Mouse (Mus musculus): Measurements from ENCODE around the gene C1ql3. TPM values are rescaled to one million over a fixed set of nuclear protein-coding genes. Genes with fewer than 3 reads are reported as not detected.

C1ql3 gene
- polyA plus RNA-seq, 1 experiment: not detected

DNA sequence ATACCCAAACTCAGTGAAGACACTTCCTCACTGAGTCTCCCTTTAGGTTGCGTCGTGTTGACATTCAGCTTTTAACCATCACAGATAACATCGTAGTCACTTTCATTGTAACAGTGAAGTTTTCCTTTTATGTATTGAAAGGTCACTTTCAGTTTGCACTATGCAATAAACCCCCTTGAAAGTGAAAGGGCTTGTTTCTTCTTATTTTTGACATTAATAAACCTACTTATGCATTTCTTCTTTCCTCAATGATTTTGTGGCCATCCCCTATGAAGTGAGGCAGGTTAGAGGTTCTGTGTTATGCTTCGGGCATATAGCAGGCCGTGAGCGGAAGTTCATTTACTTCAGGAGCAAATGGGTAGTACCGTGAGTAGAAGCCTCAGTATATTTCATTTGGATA is 34.2 kb downstream of the C1ql3 start:
- no peak overlapping the region for H3K4me3 ChIP-seq (replicated peaks; ENCODE audit: control insufficient read depth, low read depth, low read length)
- no peak overlapping the region for H3K27ac ChIP-seq (ENCODE audit: control insufficient read depth, insufficient read depth, low read depth, low read length, poor library complexity)
- TF ChIP-seq POLR2A (IDR thresholded peaks at IDR 0.05; ENCODE audit: borderline replicate concordance, control insufficient read depth, low read depth, low read length) (no peak), CTCF (IDR thresholded peaks at IDR 0.05; ENCODE audit: control insufficient read depth, insufficient read depth, low read length) (no peak)
- WGBS: 91% methylated on average over 7 of the region's 7 CpGs
- H3K4me1 ChIP-seq (ENCODE audit: control insufficient read depth, insufficient read depth, low read length): no peaks in the 10 kb centered on the region

GRCm38 (mm10) chr2:12973752-12974151 is 37.9 kb downstream of the C1ql3 start:
- 79% methylated on average over 2 of the region's 2 CpGs for WGBS
- TF ChIP-seq POLR2A (IDR thresholded peaks at IDR 0.05; ENCODE audit: borderline replicate concordance, control insufficient read depth, low read depth, low read length): no peak
- TF ChIP-seq CTCF (IDR thresholded peaks at IDR 0.05; ENCODE audit: control insufficient read depth, insufficient read depth, low read length): no peak
- Histone ChIP-seq H3K4me1 (ENCODE audit: control insufficient read depth, insufficient read depth, low read length) (no peaks in the 10 kb centered on the region), H3K27ac (ENCODE audit: control insufficient read depth, insufficient read depth, low read depth, low read length, poor library complexity) (no peak overlapping the region), H3K4me3 (replicated peaks; ENCODE audit: control insufficient read depth, low read depth, low read length) (no peak overlapping the region)

DNA sequence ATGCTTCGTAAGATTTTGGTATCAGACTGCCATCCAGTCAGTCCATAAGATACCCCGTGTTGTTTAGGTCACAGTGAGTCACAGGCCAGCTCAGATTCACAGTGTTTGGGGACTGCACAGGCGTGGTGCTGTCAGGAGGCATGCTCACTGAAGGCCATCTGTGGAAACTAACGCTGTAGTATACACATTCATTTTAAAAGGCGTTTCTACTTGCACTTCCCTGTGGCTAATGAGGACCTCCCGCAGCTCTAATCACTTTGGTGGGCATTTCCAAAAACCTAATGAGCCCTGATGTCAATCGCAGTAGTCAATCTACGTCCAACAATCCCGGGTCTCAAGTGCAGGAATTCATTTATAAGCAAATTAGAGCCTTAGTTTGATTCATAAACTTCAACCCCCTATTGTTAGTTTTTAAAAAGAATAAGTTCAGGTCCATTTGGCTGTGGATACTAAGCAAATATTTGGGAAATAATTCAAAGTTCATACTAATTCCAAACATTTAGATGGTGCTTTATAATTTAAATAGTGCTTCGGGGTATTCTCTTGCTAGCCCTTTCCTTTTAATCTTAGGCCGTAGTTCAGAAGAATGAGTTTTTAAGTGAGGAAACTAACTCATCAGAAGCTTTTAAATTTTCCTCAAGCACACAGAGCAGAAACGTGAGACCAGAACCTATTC is 41.4 kb downstream of the C1ql3 start:
- no peak for TF ChIP-seq CTCF (IDR thresholded peaks at IDR 0.05; ENCODE audit: control insufficient read depth, insufficient read depth, low read length)
- TF ChIP-seq POLR2A (IDR thresholded peaks at IDR 0.05; ENCODE audit: borderline replicate concordance, control insufficient read depth, low read depth, low read length): no peak
- Histone ChIP-seq H3K4me3 (replicated peaks; ENCODE audit: control insufficient read depth, low read depth, low read length) (no peak overlapping the region), H3K27ac (ENCODE audit: control insufficient read depth, insufficient read depth, low read depth, low read length, poor library complexity) (no peak overlapping the region), H3K4me1 (ENCODE audit: control insufficient read depth, insufficient read depth, low read length) (no peaks in the 10 kb centered on the region)
- 82% methylated on average over 12 of the region's 12 CpGs for WGBS

- Histone ChIP-seq H3K4me1 (ENCODE audit: control insufficient read depth, insufficient read depth, low read length) (no peaks in the 10 kb centered on the region), H3K27ac (ENCODE audit: control insufficient read depth, insufficient read depth, low read depth, low read length, poor library complexity) (no peak overlapping the region), H3K4me3 (replicated peaks; ENCODE audit: control insufficient read depth, low read depth, low read length) (no peak overlapping the region)
- no peak for TF ChIP-seq POLR2A (IDR thresholded peaks at IDR 0.05; ENCODE audit: borderline replicate concordance, control insufficient read depth, low read depth, low read length)
- no peak for TF ChIP-seq CTCF (IDR thresholded peaks at IDR 0.05; ENCODE audit: control insufficient read depth, insufficient read depth, low read length)
Measured at GRCm38 (mm10) chr2:12956703-12957424, 54.7 kb downstream of the C1ql3 start.

Other genes starting within 250 kb of the C1ql3 start
- gene Pter, start 87.8 kb downstream of the C1ql3 start, polyA plus RNA-seq (2011; ENCODE audit: insufficient read depth, insufficient read length, low replicate concordance, missing spikeins): 0.79 and 2.4 TPM in 2 replicates